Mouse (Mus musculus): Measurements from ENCODE around the gene Mtus2.

DNA sequence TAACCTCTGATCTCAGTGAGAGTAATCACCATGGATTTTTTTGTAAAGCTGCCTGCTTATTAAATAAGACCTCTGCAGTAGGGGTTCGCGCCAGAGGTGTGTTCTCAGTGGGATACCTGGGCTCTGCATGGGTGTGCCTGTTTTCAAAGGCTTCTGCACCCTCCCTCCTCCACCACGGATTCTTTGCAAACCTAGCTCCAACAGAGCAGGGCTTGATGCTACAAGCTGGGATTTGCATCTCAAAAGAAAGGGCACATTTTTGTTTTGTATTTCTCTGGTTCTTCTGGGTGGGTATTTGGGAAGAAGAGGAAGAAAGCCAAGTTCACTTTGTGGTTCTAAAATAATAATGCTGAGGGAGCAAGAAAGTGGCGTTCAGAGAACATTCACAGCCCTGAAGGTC, 48.1 kb downstream of the Mtus2 start:
- TF ChIP-seq EP300 (IDR thresholded peaks at IDR 0.05; ENCODE audit: low read depth in 1 of 2, low read length in 2 of 2) = no peak
- no peak for TF ChIP-seq MYC (IDR thresholded peaks at IDR 0.05; ENCODE audit: low read depth, low read length)
- TF ChIP-seq NRF1 (IDR thresholded peaks at IDR 0.05; ENCODE audit: insufficient read depth, low read depth, low read length, poor library complexity, severe bottlenecking) = no peak
- TF ChIP-seq CTCF (IDR thresholded peaks at IDR 0.05 in 2 of 3, conservative IDR thresholded peaks at IDR 0.05 in 1 of 3; ENCODE audit: control insufficient read depth in 1 of 3, insufficient read depth in 1 of 3, low read depth in 2 of 3, low read length in 3 of 3, poor library complexity in 1 of 3, severe bottlenecking in 1 of 3) = no peak
- no peak for TF ChIP-seq POLR2A (IDR thresholded peaks at IDR 0.05; ENCODE audit: control insufficient read depth in 1 of 2, insufficient read depth in 1 of 2, low read depth in 1 of 2, low read length in 2 of 2, poor library complexity in 1 of 2)
- TF ChIP-seq BHLHE40 (IDR thresholded peaks at IDR 0.05; ENCODE audit: borderline replicate concordance, low read depth, low read length) = no peak
- no peak for TF ChIP-seq KAT2A (conservative IDR thresholded peaks at IDR 0.05; ENCODE audit: low read depth, low read length)
- TF ChIP-seq HCFC1 (IDR thresholded peaks at IDR 0.05; ENCODE audit: low read depth, low read length) = no peak
- no peak for TF ChIP-seq POLR2AphosphoS2 (IDR thresholded peaks at IDR 0.05; ENCODE audit: low read length)
